Mouse (Mus musculus): ENCODE data around the gene Slc35f1.
"Not testable (repeated sequence)": the region's sequence is repeated elsewhere in the genome, so short reads cannot be mapped to it uniquely, and the experiment has no call there.

The Slc35f1 gene

DNA sequence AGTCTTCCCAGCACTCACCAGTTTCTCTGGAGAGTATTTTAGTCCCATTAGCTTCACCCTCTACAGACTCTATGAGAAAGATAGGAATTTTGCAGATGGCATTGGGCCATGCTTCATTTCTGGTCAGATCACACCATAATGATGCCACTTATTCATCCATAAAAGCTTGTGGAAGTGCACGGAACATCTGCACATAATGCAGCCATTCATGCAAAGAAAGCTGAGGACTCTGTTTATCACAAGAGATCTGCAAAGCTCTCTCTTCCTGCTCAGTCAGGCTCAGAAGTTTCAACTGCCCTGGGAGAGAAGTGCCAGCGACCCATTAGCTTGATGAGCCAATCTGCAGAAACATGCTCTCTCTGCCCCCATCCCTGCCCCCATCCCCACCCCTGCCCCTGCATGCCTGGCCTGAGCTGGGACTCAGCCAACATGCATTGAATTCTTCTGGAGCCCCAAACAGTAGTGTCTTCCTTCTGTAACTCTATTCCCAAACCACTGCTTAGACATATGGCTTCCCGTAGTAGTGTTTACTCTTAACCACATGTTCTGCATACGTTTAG lies 89.7 kb downstream of the Slc35f1 start:
- no peak for DNase-seq (ENCODE audit: low read depth in 1 of 2, low spot score in 2 of 2)

DNA sequence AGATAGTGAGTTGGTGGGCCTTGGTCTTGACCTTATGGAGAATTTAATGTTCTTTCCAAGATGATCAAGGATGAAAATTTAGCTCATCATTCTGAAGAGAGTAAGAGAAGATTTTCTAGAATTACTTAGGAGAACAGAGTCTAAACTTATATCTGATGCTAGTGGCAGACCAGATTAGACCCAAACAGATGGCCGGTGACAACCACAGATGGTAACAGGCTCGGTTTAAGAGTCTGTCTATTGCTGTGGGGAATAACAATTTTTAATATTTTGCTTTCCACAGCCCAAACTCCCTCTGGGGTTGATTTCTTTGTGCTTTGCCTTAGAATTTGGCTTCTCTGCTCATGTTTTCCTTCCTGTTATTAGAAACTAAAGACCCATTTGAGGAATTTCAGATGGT lies 96.7 kb downstream of the Slc35f1 start:
- no peak for DNase-seq (ENCODE audit: low read depth in 1 of 2, low spot score in 2 of 2)

DNA sequence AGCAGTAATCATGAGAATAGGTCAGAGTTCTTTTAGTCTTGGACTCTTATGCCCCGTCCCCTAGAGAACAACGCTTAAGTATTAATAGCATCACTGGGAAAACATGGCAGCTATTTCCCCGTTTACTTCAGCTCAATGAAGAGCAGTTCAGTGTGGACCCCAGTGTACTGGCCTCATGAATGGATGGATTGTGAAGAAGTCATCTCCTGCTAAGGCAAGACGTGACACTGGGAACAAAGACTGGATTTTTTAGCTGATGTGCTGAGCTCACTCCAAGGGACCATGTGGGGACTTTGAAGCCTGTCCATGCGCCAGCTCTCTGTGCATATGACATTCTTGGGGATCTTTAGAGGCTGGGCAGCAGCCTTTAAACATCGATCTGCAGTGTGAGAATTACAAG lies 101.2 kb downstream of the Slc35f1 start:
- no peak for DNase-seq (ENCODE audit: low read depth in 1 of 2, low spot score in 2 of 2)

DNA sequence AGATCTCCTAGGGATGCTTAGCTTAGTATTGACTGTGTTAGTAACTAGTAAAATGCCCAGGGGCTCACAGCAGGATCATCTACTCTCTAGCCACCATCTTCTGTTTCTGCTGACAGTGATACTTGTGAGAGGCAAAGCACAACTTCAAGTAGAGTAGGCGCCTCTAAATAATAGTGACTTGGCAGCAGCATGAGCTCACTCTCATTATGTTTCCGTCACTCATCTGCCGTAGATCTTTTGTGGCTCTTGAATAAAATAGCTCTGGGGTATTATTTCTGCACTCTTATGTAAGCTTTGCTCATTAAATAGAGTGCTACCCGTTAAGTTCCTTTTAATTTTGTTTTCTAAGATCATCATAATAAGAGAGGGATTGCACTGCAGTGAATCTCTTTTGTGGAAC lies 107.1 kb downstream of the Slc35f1 start:
- DNase-seq (ENCODE audit: low read depth in 1 of 2, low spot score in 2 of 2): no peak

DNA sequence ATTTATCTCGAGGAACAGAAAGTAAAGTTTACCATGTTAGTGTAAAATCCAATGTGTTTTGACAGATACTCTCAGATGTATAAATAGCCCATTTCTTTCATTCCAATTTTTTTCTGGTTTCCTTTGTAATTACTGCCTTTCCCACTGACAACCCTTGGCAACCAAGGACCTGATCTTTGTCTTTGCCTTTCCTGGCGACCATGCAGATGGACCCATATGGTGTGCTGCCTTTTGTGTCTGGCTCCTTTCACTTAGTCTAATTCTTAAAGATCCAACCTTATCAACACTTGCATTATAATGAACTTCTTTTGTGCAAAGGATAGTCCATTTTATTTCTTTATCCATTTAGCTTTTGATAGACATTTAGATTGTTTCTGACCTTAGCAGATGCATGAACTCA lies 117.5 kb downstream of the Slc35f1 start:
- DNase-seq (ENCODE audit: low read depth in 1 of 2, low spot score in 2 of 2): no peak

DNA sequence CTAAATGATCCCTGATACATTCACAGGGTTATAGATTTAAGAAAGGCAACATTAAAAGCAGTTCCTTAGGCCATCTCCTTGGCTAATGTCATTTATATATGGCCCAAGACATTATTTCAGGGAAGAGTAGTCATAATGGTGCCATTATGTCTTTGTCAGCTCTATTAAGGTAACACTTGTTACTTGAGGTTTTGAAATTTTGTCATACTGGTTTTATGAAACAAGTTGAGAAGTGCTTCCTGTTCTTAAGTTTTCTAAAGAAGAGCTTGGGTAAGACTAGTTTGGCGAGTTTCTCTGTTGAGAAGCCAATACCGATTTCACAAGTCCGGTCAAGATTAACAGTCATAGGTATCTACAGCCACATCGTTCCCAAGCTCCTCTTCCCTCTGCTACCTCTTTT lies 122.5 kb downstream of the Slc35f1 start:
- no peak for DNase-seq (ENCODE audit: low read depth in 1 of 2, low spot score in 2 of 2)

DNA sequence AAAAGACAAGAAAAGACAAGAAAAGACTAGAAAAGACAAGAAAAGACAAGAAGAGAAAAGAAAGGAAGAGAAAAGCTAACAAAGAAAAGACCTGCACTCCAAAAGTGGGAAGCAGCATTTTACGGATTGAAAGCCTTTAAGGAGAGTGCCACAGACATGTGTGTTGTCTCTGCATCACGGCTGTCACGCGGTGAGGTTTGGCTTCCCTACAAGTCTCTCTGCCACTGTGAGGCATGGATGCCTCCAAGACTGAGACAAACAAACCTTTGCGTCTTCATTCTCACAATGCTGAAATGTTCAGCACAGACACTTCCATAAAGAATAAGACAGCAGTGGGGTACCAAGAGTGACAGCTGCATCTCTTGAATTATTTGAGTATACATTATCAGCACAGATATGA lies 124.0 kb downstream of the Slc35f1 start:
- DNase-seq (ENCODE audit: low read depth in 1 of 2, low spot score in 2 of 2): no peak

DNA sequence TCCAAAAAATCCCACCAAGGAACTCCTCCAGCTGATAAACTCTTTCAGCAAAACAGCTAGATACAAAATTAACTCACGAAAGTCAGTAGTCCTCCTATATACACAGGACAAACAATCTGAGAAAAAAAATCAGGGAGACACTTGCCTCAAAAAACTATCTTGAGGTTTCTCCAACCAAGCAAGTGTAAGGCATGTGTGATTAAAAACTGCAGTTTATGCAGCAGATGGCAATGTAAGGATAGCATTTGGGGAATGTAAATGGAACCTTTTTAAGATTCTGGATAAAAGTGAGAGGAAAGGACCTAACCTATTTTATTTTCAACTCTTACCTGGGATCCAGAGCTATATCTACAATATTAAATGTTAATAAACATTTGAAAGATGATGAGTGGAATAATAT lies 129.3 kb downstream of the Slc35f1 start:
- no peak for DNase-seq (ENCODE audit: low read depth in 1 of 2, low spot score in 2 of 2)

DNA sequence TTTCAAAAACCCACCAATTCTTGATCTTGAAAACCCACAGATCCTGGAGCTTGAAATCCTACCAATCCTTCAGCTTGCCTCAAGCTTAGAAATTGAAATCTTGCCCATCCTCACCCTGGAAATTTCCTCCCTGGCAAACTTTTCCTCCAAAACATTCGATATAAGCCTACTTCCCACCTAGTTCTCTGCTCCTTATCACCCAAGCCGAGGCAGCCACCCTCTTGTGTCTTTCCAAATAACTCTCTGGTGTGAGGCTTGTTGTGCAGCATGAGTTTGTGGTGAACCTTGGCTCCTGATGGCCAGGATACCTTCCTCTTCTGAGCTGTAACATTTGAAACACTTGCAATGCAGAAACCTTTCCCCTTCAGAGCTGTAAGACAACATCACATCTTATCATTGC lies 132.6 kb downstream of the Slc35f1 start:
- DNase-seq (ENCODE audit: low read depth in 1 of 2, low spot score in 2 of 2): no peak

DNA sequence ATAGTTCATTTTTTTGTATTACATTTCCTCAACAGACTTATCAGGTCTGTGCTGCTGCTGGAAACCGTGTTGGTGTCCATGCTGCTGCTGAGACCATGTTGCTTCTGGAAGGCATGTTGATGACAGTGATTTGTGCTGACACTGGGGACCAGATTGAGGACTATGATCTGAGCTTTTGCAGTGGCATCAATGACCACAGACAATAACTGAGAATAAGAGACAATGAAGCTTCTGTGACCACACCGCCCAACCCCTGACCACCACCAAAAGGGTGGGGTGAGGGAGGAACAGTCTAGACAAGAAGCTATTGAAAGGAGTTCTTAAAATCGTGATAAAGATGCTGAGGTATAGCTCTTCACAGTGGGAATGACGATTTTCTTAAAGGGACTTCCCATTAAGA lies 135.4 kb downstream of the Slc35f1 start:
- no peak for DNase-seq (ENCODE audit: low read depth in 1 of 2, low spot score in 2 of 2)

DNA sequence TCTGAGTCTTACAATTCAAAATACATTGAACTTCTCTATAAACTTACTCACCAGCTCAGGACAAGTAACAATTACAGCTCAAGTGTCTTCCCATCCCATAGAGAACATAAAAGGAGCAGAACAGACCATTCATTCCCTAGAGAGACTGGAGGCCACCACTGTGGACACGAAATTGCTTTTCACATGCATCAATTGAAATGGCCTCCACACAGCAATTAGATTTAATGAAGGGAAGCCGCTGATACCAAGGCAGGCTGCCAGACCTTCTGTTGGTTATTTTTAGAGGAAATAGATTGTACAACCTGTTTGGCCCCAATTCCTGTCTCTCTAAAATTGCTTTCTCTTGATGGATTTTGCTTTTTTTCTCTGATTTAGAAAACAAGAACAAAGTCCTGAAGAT lies 150.5 kb downstream of the Slc35f1 start:
- DNase-seq (ENCODE audit: low read depth in 1 of 2, low spot score in 2 of 2): no peak

DNA sequence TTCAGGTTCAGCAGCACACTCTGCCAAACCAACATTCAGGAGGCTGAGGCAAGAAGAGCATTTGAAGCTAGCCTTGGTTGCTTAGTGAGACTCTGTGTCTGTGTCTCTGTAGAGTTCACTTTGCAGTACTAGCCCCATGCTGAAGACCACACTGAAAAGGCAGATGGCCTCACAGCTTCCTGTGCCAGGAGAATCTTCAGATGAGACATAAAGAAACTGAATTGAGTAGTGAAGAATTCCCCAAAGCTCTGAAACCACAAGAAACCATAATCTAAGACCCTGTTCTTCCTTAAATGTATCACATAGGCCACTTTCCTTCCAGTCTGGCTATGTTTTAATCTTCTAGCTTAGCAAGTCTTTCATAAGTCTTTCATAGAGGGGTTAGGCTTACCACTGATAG lies 161.7 kb downstream of the Slc35f1 start:
- no peak for DNase-seq (ENCODE audit: low read depth in 1 of 2, low spot score in 2 of 2)

DNA sequence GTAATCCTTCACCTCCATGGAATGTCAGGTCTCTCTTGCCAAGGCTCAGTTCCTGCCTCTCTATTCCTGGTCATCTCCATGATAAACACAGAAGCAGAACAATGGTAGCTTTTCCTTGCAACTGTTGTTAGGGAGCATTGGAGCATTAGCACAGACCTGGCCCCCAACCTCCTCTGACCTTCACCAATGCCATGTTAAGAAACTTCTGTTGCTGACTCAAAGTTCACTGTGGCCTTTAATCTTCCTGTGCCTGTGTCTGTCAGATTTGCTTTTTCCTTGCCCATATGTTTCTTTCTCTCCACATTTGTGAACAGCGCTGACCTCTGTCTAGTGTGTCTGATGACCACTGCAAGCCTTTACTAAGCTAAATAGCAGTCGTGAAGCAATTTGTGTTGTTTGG lies 170.5 kb downstream of the Slc35f1 start:
- no peak for DNase-seq (ENCODE audit: low read depth in 1 of 2, low spot score in 2 of 2)

DNA sequence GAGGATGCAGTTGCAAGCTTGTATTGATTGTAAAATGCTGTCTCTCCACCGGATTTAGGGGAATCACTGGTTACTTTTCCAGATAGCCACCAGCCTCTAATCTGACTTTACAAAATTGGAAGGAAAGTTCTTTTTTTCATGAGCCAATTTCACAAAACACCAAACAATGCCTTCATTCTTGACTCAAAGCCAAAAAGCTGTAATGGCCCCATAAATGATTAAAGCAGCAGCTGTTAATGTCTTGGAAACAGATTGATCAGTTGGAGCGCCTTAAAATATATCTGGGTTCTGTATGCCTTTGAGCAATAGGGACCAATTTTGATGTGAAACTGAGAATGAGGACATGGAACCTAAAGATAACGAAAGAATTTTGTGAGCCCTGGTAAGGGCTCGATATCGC lies 174.6 kb downstream of the Slc35f1 start:
- no peak for DNase-seq (ENCODE audit: low read depth in 1 of 2, low spot score in 2 of 2)

DNA sequence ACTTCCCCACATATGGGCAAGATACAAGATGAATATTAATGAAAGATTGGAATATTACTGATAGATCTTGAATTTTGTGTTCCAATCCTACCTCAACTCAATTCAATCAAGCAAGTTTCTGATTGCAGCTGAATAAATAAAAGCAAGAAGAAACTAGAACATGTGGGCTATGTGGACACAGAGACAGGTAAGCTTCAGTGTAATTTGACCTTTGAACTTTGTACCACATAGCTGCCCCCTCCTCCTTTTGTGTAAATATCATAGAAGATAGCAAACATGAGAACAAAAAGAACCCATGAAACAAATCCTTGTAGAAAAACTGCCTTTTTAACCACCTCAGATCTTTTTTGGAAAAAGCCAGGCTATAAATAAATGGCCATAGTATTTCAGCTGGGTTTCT lies 180.8 kb downstream of the Slc35f1 start:
- DNase-seq (ENCODE audit: low read depth in 1 of 2, low spot score in 2 of 2): no peak

DNA sequence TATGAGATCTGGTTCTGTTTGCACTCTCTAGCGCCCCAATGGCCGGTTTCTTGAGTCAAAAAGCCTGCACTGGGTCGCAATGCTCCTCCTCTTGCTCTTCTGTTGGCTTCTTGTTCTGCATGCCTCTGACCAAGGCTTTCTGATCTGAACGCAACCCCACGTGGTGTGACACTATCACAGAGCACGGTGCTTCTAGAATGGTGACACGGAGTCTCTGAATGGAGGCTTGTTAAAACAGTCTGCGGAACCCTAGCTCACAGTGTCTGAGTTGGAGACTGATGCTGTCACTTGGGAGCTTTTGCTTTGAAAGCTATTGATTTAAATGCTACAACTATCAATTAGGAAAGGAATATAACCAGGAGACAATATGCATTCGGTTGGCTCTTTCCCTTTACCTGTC lies 183.8 kb downstream of the Slc35f1 start:
- DNase-seq (ENCODE audit: low read depth in 1 of 2, low spot score in 2 of 2): no peak

DNA sequence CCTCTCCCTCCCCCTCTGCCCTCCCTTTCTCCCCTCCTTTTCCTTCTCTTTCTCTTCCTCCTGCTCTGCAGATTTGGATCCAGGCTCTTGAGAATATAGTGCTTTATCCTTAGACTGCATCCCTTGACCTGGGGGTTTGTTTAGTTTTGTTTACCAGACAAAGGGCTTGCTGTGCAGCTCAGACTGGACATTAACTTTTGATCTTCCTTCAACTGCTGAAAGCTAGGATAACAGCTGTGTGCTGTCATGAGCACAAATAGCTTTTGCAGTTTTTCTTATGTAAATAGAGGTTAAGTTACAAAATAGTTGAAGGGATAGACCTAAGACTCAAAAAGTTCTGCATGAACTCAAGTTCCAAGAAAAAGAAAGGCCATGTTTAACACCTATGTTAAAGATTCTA lies 184.4 kb downstream of the Slc35f1 start:
- no peak for DNase-seq (ENCODE audit: low read depth in 1 of 2, low spot score in 2 of 2)

DNA sequence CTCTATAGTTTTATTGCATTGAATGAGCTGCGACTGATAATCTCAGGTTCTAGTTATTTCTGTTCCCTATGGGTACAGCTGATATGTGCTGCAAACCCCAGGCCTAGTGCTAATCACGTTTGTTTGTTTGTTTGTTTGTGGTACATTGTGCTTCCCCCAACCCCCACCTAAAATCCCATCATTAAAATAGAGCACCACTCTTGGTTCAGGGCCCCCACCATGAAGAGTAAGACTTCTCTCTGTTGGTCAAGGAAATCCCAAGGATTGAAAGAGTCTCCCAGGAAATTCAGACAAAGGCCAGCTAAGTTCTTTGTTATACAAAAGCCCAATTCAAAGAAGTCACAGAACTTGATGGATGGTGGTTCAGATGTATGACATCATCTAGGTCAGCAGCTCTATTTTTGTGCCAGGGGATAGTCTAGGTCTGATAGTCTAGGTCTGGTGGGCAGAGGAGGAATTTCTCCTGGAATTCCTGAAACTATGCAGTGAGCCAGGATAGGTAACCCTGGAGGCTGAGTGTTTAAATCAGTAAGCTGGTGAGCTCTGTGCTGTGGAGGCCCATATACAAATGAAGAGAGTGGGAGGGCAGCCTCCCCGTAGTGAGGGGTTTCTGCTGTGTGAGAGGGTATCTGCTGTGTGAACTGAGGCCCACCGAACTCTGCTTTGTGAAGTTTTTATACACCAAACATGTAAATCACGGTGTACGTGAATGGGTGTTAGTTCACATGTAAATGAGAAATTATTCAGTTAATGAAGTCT lies 187.1 kb downstream of the Slc35f1 start:
- DNase-seq (ENCODE audit: low read depth in 1 of 2, low spot score in 2 of 2): no peak

DNA sequence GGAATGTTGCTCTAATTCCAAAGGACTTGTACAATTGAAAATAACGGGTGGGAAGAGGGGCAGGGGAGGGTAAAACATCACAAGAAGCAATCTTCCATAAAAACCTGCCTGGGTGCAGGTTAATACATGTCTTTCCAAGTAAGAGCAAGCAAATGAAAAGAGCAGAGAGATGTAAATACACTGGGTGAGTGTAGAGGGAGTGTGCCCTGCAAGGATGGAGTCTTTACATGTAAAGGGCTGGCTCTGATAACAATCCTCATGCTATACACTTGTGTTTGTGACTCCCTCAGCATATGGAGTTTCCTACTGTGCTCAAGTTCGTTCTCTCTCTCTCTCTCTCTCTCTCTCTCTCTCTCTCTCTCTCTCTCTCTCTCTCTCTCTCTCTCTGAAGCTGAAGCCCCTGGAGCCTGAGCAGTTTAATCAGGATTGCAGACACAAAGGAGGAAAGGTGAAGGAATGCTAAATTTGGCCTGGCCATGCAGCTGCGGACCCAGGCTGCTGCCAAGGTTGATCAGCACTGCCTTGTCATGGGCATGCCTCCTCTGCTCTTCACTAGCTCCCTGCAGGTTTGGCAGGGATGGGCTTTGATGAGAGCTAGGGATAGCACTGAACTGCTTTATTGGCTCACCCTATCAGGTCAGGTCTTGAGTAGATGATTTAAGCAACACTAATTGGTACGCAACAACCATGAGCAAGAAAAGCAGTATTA lies 187.9 kb downstream of the Slc35f1 start:
- no peak for DNase-seq (ENCODE audit: low read depth in 1 of 2, low spot score in 2 of 2)

DNA sequence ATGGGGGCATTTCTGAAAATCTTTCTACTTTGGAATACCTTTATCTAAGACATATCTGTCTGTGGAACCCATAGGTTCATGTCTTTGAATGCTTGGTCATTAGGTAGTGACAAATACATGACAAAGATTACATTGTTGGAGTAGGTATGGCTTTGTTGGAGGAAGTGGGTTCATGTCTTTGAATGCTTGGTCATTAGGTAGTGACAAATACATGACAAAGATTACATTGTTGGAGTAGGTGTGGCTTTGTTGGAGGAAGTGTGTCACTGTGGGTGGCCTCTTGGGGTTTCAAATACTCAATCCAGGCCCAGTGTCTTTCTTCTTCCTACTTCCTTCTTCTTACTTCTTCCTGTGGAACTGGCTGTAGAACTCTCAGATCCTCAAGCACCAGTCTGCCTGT lies 206.4 kb downstream of the Slc35f1 start:
- not testable (repeated sequence) for DNase-seq (ENCODE audit: low read depth in 1 of 2, low spot score in 2 of 2)

DNA sequence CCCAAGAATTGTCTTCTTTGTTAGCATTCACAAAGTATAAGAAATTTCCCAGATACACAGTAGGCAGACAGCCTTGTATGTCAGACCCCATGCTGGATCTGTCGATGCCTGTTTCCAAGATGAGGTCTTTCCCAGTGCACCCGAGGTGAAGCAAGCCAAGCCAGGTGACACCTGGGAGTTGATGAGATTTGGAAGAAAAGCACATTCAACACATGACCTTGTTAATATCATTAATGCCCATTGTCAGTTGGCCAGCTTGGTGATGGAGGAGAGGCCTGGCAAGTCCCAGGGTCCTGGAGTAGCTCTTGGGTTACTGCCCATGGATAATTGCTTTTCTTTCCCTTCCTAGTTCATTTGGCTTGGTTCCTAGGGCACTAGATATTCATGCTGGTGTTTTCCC lies 214.6 kb downstream of the Slc35f1 start:
- no peak for DNase-seq (ENCODE audit: low read depth in 1 of 2, low spot score in 2 of 2)

DNA sequence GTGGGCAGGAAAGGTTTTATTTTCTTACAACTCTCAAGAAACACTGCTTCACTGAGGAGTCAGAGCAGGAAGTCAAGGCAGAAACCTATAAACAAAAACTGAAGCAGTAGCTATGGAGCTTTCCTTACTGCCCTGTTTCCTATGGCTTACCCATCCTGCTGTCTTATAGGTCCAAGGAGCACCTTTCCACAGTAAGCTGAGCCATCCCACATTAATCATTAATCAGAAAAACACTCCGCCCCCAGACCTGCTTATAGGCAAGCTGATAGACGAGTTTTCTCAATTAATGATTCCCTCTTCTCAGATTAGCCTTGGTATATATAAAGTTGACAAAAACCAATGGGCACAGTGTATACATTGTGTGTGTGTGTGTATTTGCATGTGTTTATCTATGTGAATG lies 221.4 kb downstream of the Slc35f1 start:
- DNase-seq (ENCODE audit: low read depth in 1 of 2, low spot score in 2 of 2): no peak

DNA sequence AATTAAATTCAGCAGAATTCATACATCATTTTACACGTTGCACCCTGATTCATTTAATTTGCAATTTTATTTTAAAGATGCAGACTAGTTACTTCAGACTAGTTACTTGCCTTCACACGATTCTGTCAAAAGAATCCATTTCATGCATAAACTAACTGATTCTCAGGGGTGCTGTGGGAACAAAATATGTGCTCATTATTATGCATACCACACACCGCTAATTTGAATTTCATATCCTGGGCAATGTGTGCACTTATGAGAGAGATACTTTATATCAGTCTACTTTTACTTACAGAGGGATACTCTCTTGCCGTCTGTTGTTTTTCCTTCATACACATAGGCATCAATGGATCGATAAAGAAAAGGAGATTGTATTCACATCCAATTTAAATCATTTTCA lies 228.4 kb downstream of the Slc35f1 start:
- no peak for DNase-seq (ENCODE audit: low read depth in 1 of 2, low spot score in 2 of 2)

Measured in monocyte, adult 2 months (primary cell).